Mouse (Mus musculus): ENCODE measurements around the gene Adarb2. TPM values are rescaled to one million over a fixed set of nuclear protein-coding genes. Genes with fewer than 3 reads are reported as not detected.
A peak's percentile ranks its signal among the peaks of the same experiment; 100 is the strongest.

Gene Adarb2
- polyA plus RNA-seq, 1 experiment: 10.0 TPM

- H3K4me1 ChIP-seq (ENCODE audit: control insufficient read depth, insufficient read depth, low read length): no peaks in the 10 kb centered on the region
- no peak overlapping the region for H3K4me3 ChIP-seq (replicated peaks; ENCODE audit: insufficient read depth, low read depth, low read length)
- DNase-seq: peak in 1 of 2 experiments; percentile 4
- TF ChIP-seq POLR2A (IDR thresholded peaks at IDR 0.05; ENCODE audit: borderline replicate concordance, insufficient read depth, low read length) (no peak), CTCF (IDR thresholded peaks at IDR 0.05; ENCODE audit: borderline replicate concordance, insufficient read depth, low read depth, low read length) (no peak)
- H3K27ac ChIP-seq (ENCODE audit: insufficient read depth, low read length): no peak overlapping the region
- H3K27me3 ChIP-seq (ENCODE audit: control insufficient read depth, insufficient read depth, low read length): no peaks in the 10 kb centered on the region; the same call in 1 of the 2 replicates
- WGBS: 13% methylated on average over 5 of the region's 5 CpGs
Observed at GRCm38 (mm10) chr13:8737139-8737865, 534.6 kb downstream of the Adarb2 start.

GRCm38 (mm10) chr13:8742792-8743191, 540.1 kb downstream of the Adarb2 start:
- Histone ChIP-seq H3K4me1 (ENCODE audit: control insufficient read depth, insufficient read depth, low read length) (no peaks in the 10 kb centered on the region), H3K27me3 (ENCODE audit: control insufficient read depth, insufficient read depth, low read length) (no peaks in the 10 kb centered on the region; the same call in 1 of the 2 replicates), H3K4me3 (replicated peaks; ENCODE audit: insufficient read depth, low read depth, low read length) (no peak overlapping the region), H3K27ac (ENCODE audit: insufficient read depth, low read length) (no peak overlapping the region)
- TF ChIP-seq POLR2A (IDR thresholded peaks at IDR 0.05; ENCODE audit: borderline replicate concordance, insufficient read depth, low read length): no peak
- no peak for TF ChIP-seq CTCF (IDR thresholded peaks at IDR 0.05; ENCODE audit: borderline replicate concordance, insufficient read depth, low read depth, low read length)
- WGBS: 93% methylated on average over 5 of the region's 5 CpGs
- no peak for DNase-seq

GRCm38 (mm10) chr13:8744565-8744964, 541.9 kb downstream of the Adarb2 start:
- Histone ChIP-seq H3K4me3 (replicated peaks; ENCODE audit: insufficient read depth, low read depth, low read length) (no peak overlapping the region), H3K27me3 (ENCODE audit: control insufficient read depth, insufficient read depth, low read length) (no peaks in the 10 kb centered on the region), H3K4me1 (ENCODE audit: control insufficient read depth, insufficient read depth, low read length) (no peaks in the 10 kb centered on the region; the same call in 1 of the 2 replicates), H3K27ac (ENCODE audit: insufficient read depth, low read length) (no peak overlapping the region)
- 46% methylated on average over 3 of the region's 3 CpGs for WGBS
- TF ChIP-seq POLR2A (IDR thresholded peaks at IDR 0.05; ENCODE audit: borderline replicate concordance, insufficient read depth, low read length) (no peak), CTCF (IDR thresholded peaks at IDR 0.05; ENCODE audit: borderline replicate concordance, insufficient read depth, low read depth, low read length) (peak; percentile 44; the same call in 1 of the 2 replicates)
- peak; percentile 12 to 14 for DNase-seq

GRCm38 (mm10) chr13:8745596-8745995, 542.9 kb downstream of the Adarb2 start:
- H3K4me3 ChIP-seq (replicated peaks; ENCODE audit: insufficient read depth, low read depth, low read length): no peak overlapping the region
- TF ChIP-seq CTCF (IDR thresholded peaks at IDR 0.05; ENCODE audit: borderline replicate concordance, insufficient read depth, low read depth, low read length) (no peak), POLR2A (IDR thresholded peaks at IDR 0.05; ENCODE audit: borderline replicate concordance, insufficient read depth, low read length) (no peak)
- no peak overlapping the region for H3K27ac ChIP-seq (ENCODE audit: insufficient read depth, low read length)
- DNase-seq: no peak
- WGBS: 91% methylated on average over 4 of the region's 4 CpGs
- no peaks in the 10 kb centered on the region; the same call in 1 of the 2 replicates for H3K4me1 ChIP-seq (ENCODE audit: control insufficient read depth, insufficient read depth, low read length)
- H3K27me3 ChIP-seq (ENCODE audit: control insufficient read depth, insufficient read depth, low read length): no peaks in the 10 kb centered on the region

- H3K4me3 ChIP-seq (replicated peaks; ENCODE audit: insufficient read depth, low read depth, low read length): no peak overlapping the region
- TF ChIP-seq POLR2A (IDR thresholded peaks at IDR 0.05; ENCODE audit: borderline replicate concordance, insufficient read depth, low read length): no peak
- TF ChIP-seq CTCF (IDR thresholded peaks at IDR 0.05; ENCODE audit: borderline replicate concordance, insufficient read depth, low read depth, low read length): no peak
- 31% methylated on average over 6 of the region's 6 CpGs for WGBS
Observed at GRCm38 (mm10) chr13:8749451-8749850, 546.8 kb downstream of the Adarb2 start.

GRCm38 (mm10) chr13:8760940-8761339, 558.3 kb downstream of the Adarb2 start:
- Histone ChIP-seq H3K27me3 (ENCODE audit: control insufficient read depth, insufficient read depth, low read length) (no peaks in the 10 kb centered on the region), H3K27ac (ENCODE audit: insufficient read depth, low read length) (no peak overlapping the region), H3K4me3 (replicated peaks; ENCODE audit: insufficient read depth, low read depth, low read length) (no peak overlapping the region), H3K4me1 (ENCODE audit: control insufficient read depth, insufficient read depth, low read length) (no peaks in the 10 kb centered on the region)
- 72% methylated on average over 8 of the region's 8 CpGs for WGBS
- no peak for DNase-seq
- TF ChIP-seq POLR2A (IDR thresholded peaks at IDR 0.05; ENCODE audit: borderline replicate concordance, insufficient read depth, low read length): no peak
- no peak for TF ChIP-seq CTCF (IDR thresholded peaks at IDR 0.05; ENCODE audit: borderline replicate concordance, insufficient read depth, low read depth, low read length)

More at GRCm38 (mm10) chr13:8749451-8749850, 546.8 kb downstream of the Adarb2 start:
- no peaks in the 10 kb centered on the region; the same call in 1 of the 2 replicates for H3K4me1 ChIP-seq (ENCODE audit: control insufficient read depth, insufficient read depth, low read length)
- no peak for DNase-seq
- H3K27me3 ChIP-seq (ENCODE audit: control insufficient read depth, insufficient read depth, low read length): no peaks in the 10 kb centered on the region
- H3K27ac ChIP-seq (ENCODE audit: insufficient read depth, low read length): no peak overlapping the region

GRCm38 (mm10) chr13:8769654-8770227, 567.1 kb downstream of the Adarb2 start:
- Histone ChIP-seq H3K4me3 (replicated peaks; ENCODE audit: insufficient read depth, low read depth, low read length) (no peak overlapping the region), H3K27ac (ENCODE audit: insufficient read depth, low read length) (no peak overlapping the region), H3K27me3 (ENCODE audit: control insufficient read depth, insufficient read depth, low read length) (no peaks in the 10 kb centered on the region), H3K4me1 (ENCODE audit: control insufficient read depth, insufficient read depth, low read length) (no peaks in the 10 kb centered on the region)
- 98% methylated on average over 7 of the region's 7 CpGs for WGBS
- no peak for TF ChIP-seq CTCF (IDR thresholded peaks at IDR 0.05; ENCODE audit: borderline replicate concordance, insufficient read depth, low read depth, low read length)
- TF ChIP-seq POLR2A (IDR thresholded peaks at IDR 0.05; ENCODE audit: borderline replicate concordance, insufficient read depth, low read length): no peak
- DNase-seq: no peak

- H3K27me3 ChIP-seq (ENCODE audit: control insufficient read depth, insufficient read depth, low read length): no peaks in the 10 kb centered on the region
- H3K4me1 ChIP-seq (ENCODE audit: control insufficient read depth, insufficient read depth, low read length): no peaks in the 10 kb centered on the region
- DNase-seq: no peak
- no peak for TF ChIP-seq POLR2A (IDR thresholded peaks at IDR 0.05; ENCODE audit: borderline replicate concordance, insufficient read depth, low read length)
- no peak for TF ChIP-seq CTCF (IDR thresholded peaks at IDR 0.05; ENCODE audit: borderline replicate concordance, insufficient read depth, low read depth, low read length)
- no peak overlapping the region for H3K27ac ChIP-seq (ENCODE audit: insufficient read depth, low read length)
- no peak overlapping the region for H3K4me3 ChIP-seq (replicated peaks; ENCODE audit: insufficient read depth, low read depth, low read length)
- WGBS: 82% methylated on average over 4 of the region's 4 CpGs
Observed at GRCm38 (mm10) chr13:8770616-8771015, 568.0 kb downstream of the Adarb2 start.
